Mouse (Mus musculus) heart, embryonic 13.5 days (tissue): ENCODE measurements around the gene Hs6st1. TPM values are rescaled to one million over a fixed set of nuclear protein-coding genes. Genes with fewer than 3 reads are reported as not detected.
"Not testable (repeated sequence)": the region's sequence is repeated elsewhere in the genome, so short reads cannot be mapped to it uniquely, and the experiment has no call there.

Source experiments
- ATAC-seq: fragments of 200-750 bp; cut with Nextera tagmentation; 2 replicates; pipeline ENCODE4 v1.8.0; 2017; ENCODE audit warnings: moderate TSS enrichment; ENCODE audit not compliant: insufficient number of reproducible peaks, low FRiP score, low TSS enrichment; ENCODE audit errors: extremely low read depth
- H3K27ac ChIP-seq: fragments of 300-500 bp; sonication (generic); replicated peaks from 2 replicates; pipeline ENCODE4 v1.5.1; 2015; ENCODE audit warnings: moderate library complexity, mild to moderate bottlenecking, inconsistent platforms
- H3K27me3 ChIP-seq: fragments of 300-500 bp; sonication (generic); replicated peaks from 2 replicates; pipeline ENCODE4 v1.6.1; 2015; ENCODE audit warnings: mild to moderate bottlenecking, inconsistent platforms
- H3K36me3 ChIP-seq: fragments of 300-500 bp; sonication (generic); 2 replicates; pipeline ENCODE4 v1.6.1; 2015; ENCODE audit warnings: mild to moderate bottlenecking, inconsistent platforms
- H3K4me1 ChIP-seq: fragments of 300-500 bp; sonication (generic); 2 replicates; pipeline ENCODE4 v1.6.1; 2015; ENCODE audit warnings: inconsistent platforms
- H3K4me2 ChIP-seq: fragments of 300-500 bp; sonication (generic); 2 replicates; pipeline ENCODE4 v1.6.1; 2015; ENCODE audit warnings: inconsistent platforms, mild to moderate bottlenecking, moderate library complexity
- H3K4me3 ChIP-seq: fragments of 300-500 bp; sonication (generic); 2 replicates; pipeline ENCODE4 v1.5.1; 2015; ENCODE audit warnings: moderate library complexity, mild to moderate bottlenecking, inconsistent platforms
- H3K9ac ChIP-seq: fragments of 300-500 bp; sonication (generic); 2 replicates; pipeline ENCODE4 v1.6.1; 2015; ENCODE audit warnings: inconsistent platforms, mild to moderate bottlenecking, moderate library complexity
- H3K9me3 ChIP-seq: fragments of 300-500 bp; sonication (generic); 2 replicates; pipeline ENCODE4 v1.6.1; 2016; ENCODE audit warnings: inconsistent platforms
- WGBS: fragments of 180-500 bp; shearing (Covaris S2); methylation state at CpG from one replicate; pipeline ENCODE4 v1.1.7; 2015; ENCODE audit warnings: mixed read lengths; 5-methylcytosine and 5-hydroxymethylcytosine counted together
- polyA plus RNA-seq: library from polyadenylated mRNA; unstranded; fragments of >200 nt; fragmentation: Nextera tagmentation; extraction: Ambion mirVana; gene quantifications from 2 replicates; pipeline ENCODE4 v1.2.1, GENCODE M21; 2015

Hs6st1 gene
- 4.2 and 4.4 TPM in 2 replicates for polyA plus RNA-seq

GRCm38 (mm10) chr1:36068076-36068475 is at the start of gene Hs6st1:
TSS of gene Hs6st1 (plus strand) at chr1:36068400.
- peaks cover 7% of the 10 kb centered on the region for H3K36me3 ChIP-seq
- peak within 1 kb of the TSS; percentile 89 for H3K4me3 ChIP-seq
- H3K9ac ChIP-seq, result peak within 1 kb of the TSS; percentile 90
- under 1% methylated on average over 51 of the region's 55 CpGs for WGBS
- no peaks in the 10 kb centered on the region for H3K27me3 ChIP-seq
- peaks cover 79% of the 10 kb centered on the region for H3K4me1 ChIP-seq
- peak within 1 kb of the TSS; percentile 99 for H3K4me2 ChIP-seq
- peak within 1 kb of the TSS; percentile 70 for H3K27ac ChIP-seq
- ATAC-seq, result peak; percentile 82
- no peaks in the 10 kb centered on the region for H3K9me3 ChIP-seq

GRCm38 (mm10) chr1:36018617-36019016 is 49.6 kb upstream of the Hs6st1 start:
- no peaks in the 10 kb centered on the region for H3K27me3 ChIP-seq
- peaks cover 32% of the 10 kb centered on the region for H3K4me1 ChIP-seq
- no peaks in the 10 kb centered on the region for H3K36me3 ChIP-seq
- WGBS, result 84% methylated on average over 4 of the region's 4 CpGs
- H3K4me2 ChIP-seq, result no peak overlapping the region
- no peak overlapping the region for H3K27ac ChIP-seq
- ATAC-seq, result no peak
- no peak overlapping the region for H3K9ac ChIP-seq
- H3K9me3 ChIP-seq, result peaks cover 4% of the 10 kb centered on the region; the same call in 1 of the 2 replicates
- H3K4me3 ChIP-seq, result no peak overlapping the region

- no peaks in the 10 kb centered on the region for H3K27me3 ChIP-seq
- no peak overlapping the region for H3K4me3 ChIP-seq
- peaks cover 27% of the 10 kb centered on the region for H3K4me1 ChIP-seq
- H3K27ac ChIP-seq, result no peak overlapping the region
- H3K4me2 ChIP-seq, result no peak overlapping the region
- no peaks in the 10 kb centered on the region for H3K36me3 ChIP-seq
- H3K9me3 ChIP-seq, result peaks cover 4% of the 10 kb centered on the region; the same call in 1 of the 2 replicates
- WGBS, result 84% methylated on average over 2 of the region's 2 CpGs
- no peak overlapping the region for H3K9ac ChIP-seq
- ATAC-seq, result no peak
Measured at GRCm38 (mm10) chr1:36019161-36019560, 49.0 kb upstream of the Hs6st1 start.

GRCm38 (mm10) chr1:36020315-36020714 is 47.9 kb upstream of the Hs6st1 start:
- Histone ChIP-seq H3K9ac (no peak overlapping the region), H3K9me3 (peaks cover 4% of the 10 kb centered on the region; the same call in 1 of the 2 replicates), H3K4me2 (no peak overlapping the region), H3K36me3 (no peaks in the 10 kb centered on the region), H3K27ac (no peak overlapping the region), H3K4me3 (no peak overlapping the region), H3K27me3 (no peaks in the 10 kb centered on the region), H3K4me1 (peaks cover 24% of the 10 kb centered on the region)
- 82% methylated on average over 4 of the region's 4 CpGs for WGBS
- ATAC-seq, result no peak

- Histone ChIP-seq H3K9ac (no peak overlapping the region), H3K4me1 (peaks cover 14% of the 10 kb centered on the region), H3K9me3 (no peaks in the 10 kb centered on the region), H3K4me2 (peak overlapping the region; percentile 41), H3K4me3 (no peak overlapping the region), H3K27ac (peak overlapping the region; percentile 52), H3K36me3 (no peaks in the 10 kb centered on the region), H3K27me3 (no peaks in the 10 kb centered on the region)
- WGBS, result 18% methylated on average over 10 of the region's 10 CpGs
- no peak for ATAC-seq
Measured at GRCm38 (mm10) chr1:36030421-36030821, 37.8 kb upstream of the Hs6st1 start.

- no peaks in the 10 kb centered on the region for H3K27me3 ChIP-seq
- H3K9me3 ChIP-seq, result peaks cover 8% of the 10 kb centered on the region; the same call in 1 of the 2 replicates
- ATAC-seq, result no peak
- 67% methylated on average over 8 of the region's 8 CpGs for WGBS
- H3K4me1 ChIP-seq, result no peaks in the 10 kb centered on the region
- no peak overlapping the region for H3K27ac ChIP-seq
- no peaks in the 10 kb centered on the region for H3K36me3 ChIP-seq
- no peak overlapping the region for H3K4me3 ChIP-seq
- no peak overlapping the region for H3K9ac ChIP-seq
- no peak overlapping the region for H3K4me2 ChIP-seq
Measured at GRCm38 (mm10) chr1:36038769-36039168, 29.4 kb upstream of the Hs6st1 start.

- no peak for ATAC-seq
- no peaks in the 10 kb centered on the region for H3K36me3 ChIP-seq
- H3K4me3 ChIP-seq, result no peak overlapping the region
- no peak overlapping the region for H3K4me2 ChIP-seq
- H3K9me3 ChIP-seq, result peaks cover 10% of the 10 kb centered on the region
- no peak overlapping the region for H3K27ac ChIP-seq
- H3K27me3 ChIP-seq, result no peaks in the 10 kb centered on the region
- no peaks in the 10 kb centered on the region for H3K4me1 ChIP-seq
- WGBS, result 78% methylated on average over 3 of the region's 3 CpGs
- no peak overlapping the region for H3K9ac ChIP-seq
Measured at GRCm38 (mm10) chr1:36042072-36042471, 26.1 kb upstream of the Hs6st1 start.

GRCm38 (mm10) chr1:36043793-36044192 is 24.4 kb upstream of the Hs6st1 start:
- not testable (repeated sequence) for H3K27ac ChIP-seq, ATAC-seq, H3K9ac ChIP-seq, H3K4me1 ChIP-seq, H3K4me3 ChIP-seq, H3K4me2 ChIP-seq, H3K36me3 ChIP-seq, H3K27me3 ChIP-seq
- peaks cover 10% of the 10 kb centered on the region for H3K9me3 ChIP-seq
- 85% methylated on average over 5 of the region's 5 CpGs for WGBS

GRCm38 (mm10) chr1:36044288-36044687 is 23.9 kb upstream of the Hs6st1 start:
- 81% methylated on average over 4 of the region's 4 CpGs for WGBS
- no peaks in the 10 kb centered on the region for H3K4me1 ChIP-seq
- H3K4me2 ChIP-seq, result no peak overlapping the region
- no peak overlapping the region for H3K4me3 ChIP-seq
- H3K9me3 ChIP-seq, result peaks cover 10% of the 10 kb centered on the region
- H3K36me3 ChIP-seq, result no peaks in the 10 kb centered on the region
- H3K27me3 ChIP-seq, result no peaks in the 10 kb centered on the region
- H3K27ac ChIP-seq, result no peak overlapping the region
- no peak overlapping the region for H3K9ac ChIP-seq
- ATAC-seq, result no peak

GRCm38 (mm10) chr1:36052672-36053071 is 15.5 kb upstream of the Hs6st1 start:
- H3K27me3 ChIP-seq, result no peaks in the 10 kb centered on the region
- H3K4me3 ChIP-seq, result no peak overlapping the region
- WGBS, result 76% methylated on average over 5 of the region's 5 CpGs
- no peak for ATAC-seq
- no peak overlapping the region for H3K4me2 ChIP-seq
- H3K27ac ChIP-seq, result no peak overlapping the region
- H3K9me3 ChIP-seq, result no peaks in the 10 kb centered on the region
- H3K36me3 ChIP-seq, result no peaks in the 10 kb centered on the region
- no peaks in the 10 kb centered on the region for H3K4me1 ChIP-seq
- no peak overlapping the region for H3K9ac ChIP-seq

GRCm38 (mm10) chr1:36053566-36053965 is 14.6 kb upstream of the Hs6st1 start:
- whole genome bisulfite sequencing, result 98% methylated on average over 2 of the region's 2 CpGs

GRCm38 (mm10) chr1:36054182-36054966 is 13.8 kb upstream of the Hs6st1 start:
- Histone ChIP-seq H3K27ac (no peak overlapping the region), H3K36me3 (no peaks in the 10 kb centered on the region), H3K4me1 (peaks cover 4% of the 10 kb centered on the region), H3K27me3 (no peaks in the 10 kb centered on the region), H3K9ac (no peak overlapping the region), H3K4me3 (no peak overlapping the region), H3K9me3 (no peaks in the 10 kb centered on the region), H3K4me2 (no peak overlapping the region)
- WGBS, result 73% methylated on average over 9 of the region's 9 CpGs
- ATAC-seq, result no peak

More at GRCm38 (mm10) chr1:36053566-36053965, 14.6 kb upstream of the Hs6st1 start:
- Histone ChIP-seq H3K9ac (no peak overlapping the region), H3K4me2 (no peak overlapping the region), H3K9me3 (no peaks in the 10 kb centered on the region), H3K36me3 (no peaks in the 10 kb centered on the region), H3K4me3 (no peak overlapping the region), H3K27me3 (no peaks in the 10 kb centered on the region), H3K27ac (no peak overlapping the region), H3K4me1 (no peaks in the 10 kb centered on the region)
- ATAC-seq, result no peak
